Mouse (Mus musculus) liver, embryonic 14.5 days (tissue): ENCODE results near the gene Hist1h2bg. TPM values are rescaled to one million over a fixed set of nuclear protein-coding genes. Genes with fewer than 3 reads are reported as not detected.
"Not testable (repeated sequence)": the region's sequence is repeated elsewhere in the genome, so short reads cannot be mapped to it uniquely, and the experiment has no call there.

Source experiments
- ATAC-seq: fragments of 200-750 bp; cut with Nextera tagmentation; 2 replicates; pipeline ENCODE4 v1.8.0; 2017; ENCODE audit warnings: moderate number of reproducible peaks, mild to moderate bottlenecking, moderate library complexity; ENCODE audit not compliant: insufficient read depth
- DNase-seq, 3 experiments: peaks; one replicate each; pipeline ENCODE4 v3.0.0-alpha.2; 2012 to 2013; ENCODE audit warnings: low read depth in 3 of 3, low spot score in 3 of 3
- H3K27ac ChIP-seq: fragments of 300-500 bp; sonication (generic); 2 replicates; pipeline ENCODE4 v1.5.1; 2014; ENCODE audit warnings: moderate library complexity, mild to moderate bottlenecking, control low read depth, inconsistent platforms
- H3K27me3 ChIP-seq: fragments of 300-500 bp; sonication (generic); 2 replicates; pipeline ENCODE4 v1.6.1; 2014; ENCODE audit warnings: mild to moderate bottlenecking, low read length, moderate library complexity; ENCODE audit not compliant: control insufficient read depth, insufficient read depth
- H3K36me3 ChIP-seq: fragments of 300-500 bp; sonication (generic); replicated peaks from 2 replicates; pipeline ENCODE4 v1.6.1; 2014; ENCODE audit warnings: low read depth; ENCODE audit not compliant: control insufficient read depth, insufficient read depth
- H3K4me1 ChIP-seq, 2 experiments: fragments of 200-500 bp in 1 of 2; fragments of 300-500 bp in 1 of 2; sonication (generic) in 1 of 2; replicated peaks; 2 replicates each; pipeline ENCODE4 v1.6.1; 2012 to 2014; ENCODE audit warnings: antibody characterized with exemption in 1 of 2, inconsistent platforms in 1 of 2, low read length in 1 of 2; ENCODE audit not compliant: control insufficient read depth in 2 of 2, insufficient read depth in 2 of 2
- H3K4me2 ChIP-seq: fragments of 300-500 bp; sonication (generic); 2 replicates; pipeline ENCODE4 v1.6.1; 2014; ENCODE audit warnings: low read depth, mild to moderate bottlenecking, control low read depth, moderate library complexity
- H3K4me3 ChIP-seq, 2 experiments: fragments of 200-500 bp in 1 of 2; fragments of 300-500 bp in 1 of 2; sonication (generic) in 1 of 2; 2 replicates each; pipeline ENCODE4 v1.5.1; 2012 to 2014; ENCODE audit warnings: low read depth in 2 of 2, low read length in 2 of 2, mild to moderate bottlenecking in 2 of 2, control low read depth in 1 of 2, inconsistent platforms in 1 of 2, moderate library complexity in 1 of 2; ENCODE audit not compliant: insufficient read depth in 1 of 2
- H3K9ac ChIP-seq: fragments of 300-500 bp; sonication (generic); replicated peaks from 2 replicates; pipeline ENCODE4 v1.6.1; 2014; ENCODE audit warnings: mild to moderate bottlenecking, control low read depth, moderate library complexity
- H3K9me3 ChIP-seq: fragments of 300-500 bp; sonication (generic); 2 replicates; pipeline ENCODE4 v1.6.1; 2016; ENCODE audit warnings: low read length, mixed read lengths; ENCODE audit not compliant: control insufficient read depth
- CTCF ChIP-seq: IDR thresholded peaks from 2 replicates; pipeline ENCODE4 v1.5.1; 2016; ENCODE audit warnings: antibody characterized with exemption, low read depth, control low read depth
- EP300 ChIP-seq: IDR thresholded peaks from 2 replicates; pipeline ENCODE4 v1.6.1; 2016; ENCODE audit warnings: antibody characterized with exemption, low read depth
- WGBS: fragments of 180-500 bp; shearing (Covaris S2); extraction: QIAGEN DNeasy Blood & Tissue Kit; methylation state at CpG from one replicate; pipeline ENCODE4 v1.1.7; 2014; ENCODE audit not compliant: insufficient replicate concordance; 5-methylcytosine and 5-hydroxymethylcytosine counted together
- polyA plus RNA-seq, 2 experiments: library from polyadenylated mRNA; depleted of rRNA in 1 of 2; stranded (reverse) in 1 of 2; unstranded in 1 of 2; fragments of >200 nt; fragmentation: Nextera tagmentation in 1 of 2; extraction: Ambion mirVana in 1 of 2; gene quantifications; 2 replicates each; pipeline versions ENCODE4 v1.2.1 to v1.2.3; 2012 to 2014

Gene Hist1h2bg
- polyA plus RNA-seq, 2 experiments, result 6.9 to 42.1 TPM

GRCm38 (mm10) chr13:23585029-23585441 lies 13.8 kb downstream of the Hist1h2bg start:
- Histone ChIP-seq H3K4me1 (peaks cover 29 to 33% of the 10 kb centered on the region in 2 experiments), H3K9me3 (no peaks in the 10 kb centered on the region), H3K4me2 (peak overlapping the region; percentile 94), H3K27me3 (no peaks in the 10 kb centered on the region), H3K9ac (peak overlapping the region; percentile 87), H3K36me3 (no peaks in the 10 kb centered on the region), H3K27ac (peak overlapping the region; percentile 88), H3K4me3 (peak overlapping the region; percentile 55 to 78)
- WGBS, result under 1% methylated on average over 21 of the region's 21 CpGs
- peak; percentile 4; the same call in 1 of the 2 replicates for ATAC-seq
- TF ChIP-seq CTCF (no peak), EP300 (no peak)
- peak in 1 of 3 experiments; percentile 85 for DNase-seq

GRCm38 (mm10) chr13:23585442-23586098 lies 14.4 kb downstream of the Hist1h2bg start:
- WGBS, result 0% methylated on average over 27 of the region's 36 CpGs
- DNase-seq (peak; percentile 90 to 95 (median 91)), ATAC-seq (peak; percentile 73)
- Histone ChIP-seq H3K27ac (peak overlapping the region; percentile 88), H3K4me1 (peaks cover 29 to 32% of the 10 kb centered on the region in 2 experiments), H3K9ac (peak overlapping the region; percentile 87), H3K4me3 (peak overlapping the region; percentile 55 to 78), H3K4me2 (peak overlapping the region; percentile 94)
- H3K9me3 ChIP-seq, H3K36me3 ChIP-seq, H3K27me3 ChIP-seq: not testable (repeated sequence)
- peak; percentile 80 for TF ChIP-seq EP300

- 2% methylated on average over 22 of the region's 22 CpGs for WGBS
- H3K4me1 ChIP-seq, result peaks cover 23 to 27% of the 10 kb centered on the region in 2 experiments
- no peak for TF ChIP-seq CTCF
- TF ChIP-seq EP300, result no peak
- no peak for ATAC-seq
- peak overlapping the region; percentile 88 for H3K27ac ChIP-seq
- H3K9ac ChIP-seq, result peak overlapping the region; percentile 94
- H3K36me3 ChIP-seq, result no peaks in the 10 kb centered on the region
- no peak for DNase-seq
- H3K4me2 ChIP-seq, result peak overlapping the region; percentile 94
- H3K9me3 ChIP-seq, result no peaks in the 10 kb centered on the region
- peak overlapping the region; percentile 55 to 61 for H3K4me3 ChIP-seq
- H3K27me3 ChIP-seq, result no peaks in the 10 kb centered on the region
Measured at GRCm38 (mm10) chr13:23586099-23586939, 15.1 kb downstream of the Hist1h2bg start.

- no peak for DNase-seq
- TF ChIP-seq CTCF (no peak), EP300 (no peak)
- Histone ChIP-seq H3K9ac (peak overlapping the region; percentile 94), H3K4me2 (peak overlapping the region; percentile 94), H3K27ac (peak overlapping the region; percentile 88), H3K27me3 (no peaks in the 10 kb centered on the region), H3K4me1 (peaks cover 23 to 26% of the 10 kb centered on the region in 2 experiments), H3K4me3 (peak overlapping the region; percentile 55 to 61), H3K36me3 (no peaks in the 10 kb centered on the region), H3K9me3 (no peaks in the 10 kb centered on the region)
- WGBS, result 9% methylated on average over 1 of the region's 1 CpGs
- ATAC-seq, result no peak
Measured at GRCm38 (mm10) chr13:23586940-23587225, 15.7 kb downstream of the Hist1h2bg start.

- Histone ChIP-seq H3K9me3 (no peaks in the 10 kb centered on the region), H3K4me3 (no peak overlapping the region), H3K27ac (no peak overlapping the region), H3K4me2 (no peak overlapping the region), H3K4me1 (peaks cover 38 to 44% of the 10 kb centered on the region in 2 experiments), H3K36me3 (no peaks in the 10 kb centered on the region), H3K27me3 (no peaks in the 10 kb centered on the region), H3K9ac (no peak overlapping the region)
- no peak for ATAC-seq
- no peak for DNase-seq
- WGBS, result 85% methylated on average over 7 of the region's 7 CpGs
- TF ChIP-seq EP300 (no peak), CTCF (no peak)
Measured at GRCm38 (mm10) chr13:23591206-23591605, 20.0 kb downstream of the Hist1h2bg start.

GRCm38 (mm10) chr13:23591886-23592285 lies 20.7 kb downstream of the Hist1h2bg start:
- DNase-seq, H3K4me2 ChIP-seq, H3K27ac ChIP-seq, H3K4me3 ChIP-seq, H3K27me3 ChIP-seq, H3K36me3 ChIP-seq, ATAC-seq, H3K9me3 ChIP-seq, H3K9ac ChIP-seq: not testable (repeated sequence)
- WGBS, result 50% methylated on average over 7 of the region's 7 CpGs
- H3K4me1 ChIP-seq, result peaks cover 42% of the 10 kb centered on the region in 2 experiments
